Mouse (Mus musculus): ENCODE data around the gene Irak2. TPM values are rescaled to one million over a fixed set of nuclear protein-coding genes. Genes with fewer than 3 reads are reported as not detected.

The Irak2 gene
- polyA plus RNA-seq (2016; fragmentation: Nextera tagmentation; extraction: Ambion mirVana): 3.8 and 4.5 TPM in 2 replicates

- WGBS: 9% methylated on average over 37 of the region's 37 CpGs
- peak within 1 kb of the TSS; percentile 77 for H3K27ac ChIP-seq (replicated peaks)
- H3K9me3 ChIP-seq: no peaks in the 10 kb centered on the region
These were observed at the start of gene Irak2 for GRCm38 (mm10) chr6:113638302-113639040. Gene Irak2 (plus strand): TSS chr6:113638467.

DNA sequence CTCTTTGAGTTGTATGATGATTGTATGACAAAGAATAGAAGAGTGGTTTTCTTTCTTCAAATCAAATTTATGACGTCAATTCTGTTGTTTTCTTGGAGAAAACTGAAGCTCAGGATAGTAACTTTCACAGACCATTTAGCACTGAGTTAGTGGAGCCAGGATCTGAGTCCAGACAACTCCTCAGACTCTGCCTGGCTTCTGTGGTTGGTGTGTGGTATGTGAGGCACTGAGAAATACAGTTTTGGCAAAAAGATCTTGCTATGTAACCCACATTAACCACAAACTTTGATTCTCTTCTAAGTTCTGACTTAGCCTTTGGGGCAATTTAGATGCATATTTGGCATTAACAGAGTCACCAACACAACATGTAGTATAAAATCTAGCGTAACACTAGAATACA, 45.6 kb upstream of the Irak2 start:
- Histone ChIP-seq H3K4me3 (no peak overlapping the region), H3K4me1 (no peaks in the 10 kb centered on the region), H3K36me3 (replicated peaks) (peaks cover 55% of the 10 kb centered on the region), H3K9me3 (no peaks in the 10 kb centered on the region), H3K27ac (replicated peaks) (no peak overlapping the region), H3K27me3 (replicated peaks; ENCODE audit: low read depth, poor library complexity, severe bottlenecking) (no peaks in the 10 kb centered on the region)
- 94% methylated on average over 2 of the region's 2 CpGs for WGBS
- no peak for DNase-seq (ENCODE audit: low spot score)

More at GRCm38 (mm10) chr6:113638302-113639040, at the start of gene Irak2:
- Histone ChIP-seq H3K4me3 (peak within 1 kb of the TSS; percentile 64), H3K27me3 (replicated peaks; ENCODE audit: low read depth, poor library complexity, severe bottlenecking) (no peaks in the 10 kb centered on the region), H3K36me3 (replicated peaks) (peaks cover 9% of the 10 kb centered on the region), H3K4me1 (peaks cover 7% of the 10 kb centered on the region; the same call in 1 of the 2 replicates)
- DNase-seq (ENCODE audit: low spot score): peak; percentile 95

DNA sequence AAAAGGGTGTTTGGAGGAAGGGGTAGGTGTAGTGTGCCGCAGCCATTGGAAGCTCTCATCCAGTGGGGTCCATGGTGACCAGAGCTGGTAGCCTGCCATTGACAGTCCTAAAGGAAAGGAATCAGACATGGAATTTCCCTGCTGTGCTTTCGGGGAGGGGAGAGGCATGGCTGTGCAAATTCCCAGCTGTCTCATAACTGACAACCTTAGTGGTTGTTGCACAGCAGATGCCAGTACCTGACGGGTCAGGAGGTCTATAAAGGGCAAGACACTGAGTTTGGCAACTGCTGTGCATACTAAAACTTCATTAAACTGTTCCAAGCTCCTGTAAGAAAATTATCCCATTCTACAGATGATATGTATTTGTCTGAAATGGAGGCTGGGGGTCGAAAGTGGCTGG, 40.3 kb upstream of the Irak2 start:
- Histone ChIP-seq H3K9me3 (no peaks in the 10 kb centered on the region), H3K36me3 (replicated peaks) (peaks cover 29% of the 10 kb centered on the region), H3K4me1 (peaks cover 7% of the 10 kb centered on the region), H3K27me3 (replicated peaks; ENCODE audit: low read depth, poor library complexity, severe bottlenecking) (no peaks in the 10 kb centered on the region), H3K27ac (replicated peaks) (no peak overlapping the region), H3K4me3 (no peak overlapping the region)
- WGBS: 90% methylated on average over 4 of the region's 4 CpGs
- no peak for DNase-seq (ENCODE audit: low spot score)

GRCm38 (mm10) chr6:113599833-113600232, 38.4 kb upstream of the Irak2 start:
- 83% methylated on average over 5 of the region's 5 CpGs for WGBS
- H3K27me3 ChIP-seq (replicated peaks; ENCODE audit: low read depth, poor library complexity, severe bottlenecking): no peaks in the 10 kb centered on the region
- no peak for DNase-seq (ENCODE audit: low spot score)
- no peak overlapping the region for H3K27ac ChIP-seq (replicated peaks)
- no peak overlapping the region for H3K4me3 ChIP-seq
- peaks cover 7% of the 10 kb centered on the region for H3K4me1 ChIP-seq
- peaks cover 19% of the 10 kb centered on the region for H3K36me3 ChIP-seq (replicated peaks)
- H3K9me3 ChIP-seq: no peaks in the 10 kb centered on the region

DNA sequence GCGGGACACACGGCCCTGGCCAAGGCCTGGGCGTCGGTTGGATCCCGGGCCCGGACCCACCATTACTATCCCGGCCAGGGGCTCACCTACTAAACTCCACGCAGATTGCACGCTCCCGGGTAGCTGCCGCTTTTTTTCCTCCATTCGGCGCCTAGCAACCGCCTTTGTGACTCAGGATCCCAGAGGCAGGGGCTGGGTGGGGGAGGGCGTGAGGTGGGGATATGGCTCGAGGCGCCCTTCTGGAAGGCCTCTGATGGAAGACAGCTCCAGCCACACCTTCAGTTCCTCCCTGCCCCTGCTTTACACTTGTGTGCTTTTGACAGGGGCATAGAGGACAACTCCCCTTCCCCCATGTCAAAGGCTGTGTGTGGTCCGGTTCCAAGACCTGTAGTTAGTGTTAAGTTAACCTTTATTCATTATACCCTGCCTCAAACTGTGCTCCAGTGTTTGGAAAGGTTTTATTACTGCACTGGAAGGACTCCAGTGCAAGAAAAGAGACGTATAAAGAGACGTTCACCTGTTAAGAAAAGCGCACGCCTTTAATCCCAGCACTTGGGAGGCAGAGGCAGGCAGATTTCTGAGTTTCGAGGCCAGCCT, 37.6 kb upstream of the Irak2 start, which contains the start of gene Fancd2os:
Gene Fancd2os, minus strand, starts transcription at position 173 of the 597 bp plus-strand sequence.
- Histone ChIP-seq H3K4me3 (peak within 1 kb of the TSS; percentile 16), H3K27me3 (replicated peaks; ENCODE audit: low read depth, poor library complexity, severe bottlenecking) (no peaks in the 10 kb centered on the region), H3K36me3 (replicated peaks) (peaks cover 15% of the 10 kb centered on the region), H3K27ac (replicated peaks) (0 out of 2 replicates have a peak within 1 kb of the TSS, but pooled peaks have one; percentile 41), H3K4me1 (peaks cover 10% of the 10 kb centered on the region), H3K9me3 (no peaks in the 10 kb centered on the region)
- peak; percentile 35 for DNase-seq (ENCODE audit: low spot score)
- WGBS: 48% methylated on average over 23 of the region's 23 CpGs

DNA sequence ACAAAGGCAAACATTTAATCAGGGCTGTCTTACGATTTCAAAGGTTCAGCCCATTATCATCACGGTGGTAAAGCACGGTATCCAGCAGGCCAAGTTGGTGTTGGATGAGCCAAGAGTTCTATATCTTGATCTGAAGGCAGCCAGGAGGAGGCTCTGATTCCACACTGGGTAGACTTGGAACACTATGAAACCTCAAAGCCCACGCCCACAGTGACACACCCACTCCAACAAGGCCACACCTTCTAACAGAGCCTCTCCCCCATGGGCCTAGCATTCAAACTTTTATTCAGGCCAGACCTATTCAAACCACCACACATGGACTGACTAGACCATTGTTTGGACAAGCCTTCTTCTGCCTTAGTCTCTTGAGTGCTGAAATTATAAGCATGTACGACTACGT, 35.4 kb upstream of the Irak2 start:
- DNase-seq (ENCODE audit: low spot score): no peak
- Histone ChIP-seq H3K36me3 (replicated peaks) (peaks cover 19% of the 10 kb centered on the region), H3K9me3 (no peaks in the 10 kb centered on the region), H3K4me1 (peaks cover 22% of the 10 kb centered on the region), H3K27me3 (replicated peaks; ENCODE audit: low read depth, poor library complexity, severe bottlenecking) (no peaks in the 10 kb centered on the region), H3K4me3 (no peak overlapping the region), H3K27ac (replicated peaks) (no peak overlapping the region)
- WGBS: 92% methylated on average over 6 of the region's 6 CpGs

DNA sequence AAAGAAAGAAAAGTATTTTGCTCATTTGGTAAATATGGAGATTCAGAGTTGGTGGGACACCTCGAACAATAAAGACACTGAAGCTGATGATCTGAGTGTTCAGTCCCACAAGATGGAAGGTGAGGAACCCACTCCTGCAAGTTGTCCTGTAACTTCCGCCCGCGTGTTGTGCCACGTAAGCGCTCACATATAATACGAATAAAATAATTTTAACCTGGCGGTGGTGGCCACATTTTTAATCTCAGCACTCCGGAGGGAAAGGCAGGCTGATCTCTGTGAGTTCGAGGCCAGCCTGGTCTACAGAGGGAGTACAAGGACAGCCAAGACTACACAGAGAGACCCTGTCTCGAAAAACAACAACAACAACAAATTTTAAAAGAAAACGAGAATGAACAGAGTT, 34.3 kb upstream of the Irak2 start:
- peaks cover 28% of the 10 kb centered on the region for H3K36me3 ChIP-seq (replicated peaks)
- DNase-seq (ENCODE audit: low spot score): no peak
- 54% methylated on average over 12 of the region's 12 CpGs for WGBS
- H3K27ac ChIP-seq (replicated peaks): peak overlapping the region; percentile 95; the same call in 1 of the 2 replicates
- H3K4me1 ChIP-seq: peaks cover 24% of the 10 kb centered on the region
- H3K9me3 ChIP-seq: no peaks in the 10 kb centered on the region
- H3K4me3 ChIP-seq: peak overlapping the region; percentile 96
- no peaks in the 10 kb centered on the region for H3K27me3 ChIP-seq (replicated peaks; ENCODE audit: low read depth, poor library complexity, severe bottlenecking)

- Histone ChIP-seq H3K4me1 (peaks cover 26% of the 10 kb centered on the region), H3K4me3 (peak within 1 kb of the TSS; percentile 96), H3K27ac (replicated peaks) (peak within 1 kb of the TSS; percentile 95), H3K9me3 (no peaks in the 10 kb centered on the region), H3K36me3 (replicated peaks) (peaks cover 34% of the 10 kb centered on the region), H3K27me3 (replicated peaks; ENCODE audit: low read depth, poor library complexity, severe bottlenecking) (no peaks in the 10 kb centered on the region)
- under 1% methylated on average over 65 of the region's 65 CpGs for whole genome bisulfite sequencing
- peak; percentile 91 for DNase-seq (ENCODE audit: low spot score)
These were observed 33.6 kb upstream of the Irak2 start, which contains the start of gene Brk1 for GRCm38 (mm10) chr6:113604432-113605223. Gene Brk1 (plus strand): TSS chr6:113604772.

DNA sequence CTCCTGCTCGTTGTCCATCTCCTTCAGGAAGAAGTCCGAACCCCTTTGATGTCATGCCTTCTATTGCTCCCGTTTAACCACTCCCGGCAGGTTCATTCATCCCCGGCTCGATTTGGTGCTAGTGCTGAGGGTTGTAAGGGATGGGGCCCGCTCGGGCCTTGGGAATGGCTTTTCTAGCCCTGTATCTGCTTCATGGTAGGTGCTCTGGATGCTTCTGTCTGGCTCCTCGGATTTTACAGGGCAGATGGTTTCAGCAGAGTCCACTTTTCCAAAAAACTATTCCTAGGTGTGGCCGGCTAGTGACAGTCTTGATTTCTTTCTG, 33.1 kb upstream of the Irak2 start:
- WGBS: 5% methylated on average over 10 of the region's 10 CpGs

GRCm38 (mm10) chr6:113608871-113609270, 29.4 kb upstream of the Irak2 start:
- peaks cover 77% of the 10 kb centered on the region for H3K36me3 ChIP-seq (replicated peaks)
- peaks cover 19% of the 10 kb centered on the region for H3K4me1 ChIP-seq
- no peak for DNase-seq (ENCODE audit: low spot score)
- H3K27me3 ChIP-seq (replicated peaks; ENCODE audit: low read depth, poor library complexity, severe bottlenecking): no peaks in the 10 kb centered on the region
- H3K27ac ChIP-seq (replicated peaks): no peak overlapping the region
- H3K4me3 ChIP-seq: no peak overlapping the region
- WGBS: 71% methylated on average over 6 of the region's 6 CpGs
- no peaks in the 10 kb centered on the region; the same call in 1 of the 2 replicates for H3K9me3 ChIP-seq

More for the DNA sequence above, 33.1 kb upstream of the Irak2 start:
- DNase-seq (ENCODE audit: low spot score): no peak
- peaks cover 25% of the 10 kb centered on the region for H3K4me1 ChIP-seq
- peak overlapping the region; percentile 95 for H3K27ac ChIP-seq (replicated peaks)
- H3K36me3 ChIP-seq (replicated peaks): peaks cover 40% of the 10 kb centered on the region
- H3K27me3 ChIP-seq (replicated peaks; ENCODE audit: low read depth, poor library complexity, severe bottlenecking): no peaks in the 10 kb centered on the region
- peak overlapping the region; percentile 96 for H3K4me3 ChIP-seq
- H3K9me3 ChIP-seq: no peaks in the 10 kb centered on the region

GRCm38 (mm10) chr6:113609293-113609692, 29.0 kb upstream of the Irak2 start:
- peaks cover 81% of the 10 kb centered on the region for H3K36me3 ChIP-seq (replicated peaks)
- 89% methylated on average over 7 of the region's 7 CpGs for WGBS
- H3K27ac ChIP-seq (replicated peaks): no peak overlapping the region
- H3K9me3 ChIP-seq: peaks cover 2% of the 10 kb centered on the region; the same call in 1 of the 2 replicates
- H3K4me3 ChIP-seq: no peak overlapping the region
- no peaks in the 10 kb centered on the region for H3K27me3 ChIP-seq (replicated peaks; ENCODE audit: low read depth, poor library complexity, severe bottlenecking)
- peaks cover 19% of the 10 kb centered on the region for H3K4me1 ChIP-seq
- no peak for DNase-seq (ENCODE audit: low spot score)

DNA sequence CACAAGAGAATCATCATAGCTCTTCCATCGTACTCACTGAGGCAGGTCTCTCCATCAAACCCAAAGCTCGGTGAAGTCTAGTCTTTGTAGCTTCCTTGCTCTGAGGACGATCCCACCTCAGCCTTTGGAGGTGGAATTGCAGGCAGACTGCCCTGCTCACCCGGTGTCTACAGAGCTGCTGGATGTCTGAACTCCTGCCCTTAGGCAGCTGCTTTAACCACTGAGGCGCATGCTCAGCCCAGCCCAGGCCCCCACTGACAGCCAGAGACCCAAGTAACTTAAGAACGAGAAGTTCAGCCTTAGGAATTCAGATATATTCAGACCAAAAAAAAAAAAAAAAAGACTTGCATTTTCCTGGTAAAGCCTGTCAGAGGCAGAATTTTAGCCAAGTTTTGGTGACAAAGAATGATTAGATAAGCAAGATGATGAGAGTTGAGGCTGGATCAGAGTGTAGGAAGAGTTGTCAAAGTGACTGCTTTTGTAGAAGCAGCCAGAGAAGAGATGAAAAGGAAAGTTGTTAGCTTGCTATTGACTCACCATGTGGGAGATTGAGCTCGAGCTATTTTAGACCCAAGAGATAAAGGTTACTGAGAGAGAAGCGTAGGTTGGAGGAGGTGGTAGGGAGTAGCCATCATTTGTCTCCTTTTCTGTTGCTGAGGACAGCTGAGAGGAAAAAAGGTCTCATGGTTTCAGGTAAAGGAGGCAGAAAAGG, 25.9 kb upstream of the Irak2 start:
- Histone ChIP-seq H3K27ac (replicated peaks) (no peak overlapping the region), H3K27me3 (replicated peaks; ENCODE audit: low read depth, poor library complexity, severe bottlenecking) (no peaks in the 10 kb centered on the region), H3K4me3 (no peak overlapping the region), H3K9me3 (peaks cover 2% of the 10 kb centered on the region; the same call in 1 of the 2 replicates), H3K4me1 (peaks cover 5% of the 10 kb centered on the region; the same call in 1 of the 2 replicates), H3K36me3 (replicated peaks) (peaks cover 99% of the 10 kb centered on the region)
- no peak for DNase-seq (ENCODE audit: low spot score)
- 92% methylated on average over 8 of the region's 8 CpGs for whole genome bisulfite sequencing
